Mouse (Mus musculus) Muller cell, postnatal 12 days (primary cell): ENCODE data around the gene Plxna4.
A peak's percentile ranks its signal among the peaks of the same experiment; 100 is the strongest.

Experiments used
- DNase-seq: peaks from one replicate; pipeline ENCODE4 v3.0.0-alpha.2; 2015; ENCODE audit errors: inconsistent ontology term

Plxna4 gene

GRCm38 (mm10) chr6:32251674-32252073, 336.3 kb downstream of the Plxna4 start:
- no peak for DNase-seq

GRCm38 (mm10) chr6:32246036-32246435, 342.0 kb downstream of the Plxna4 start:
- no peak for DNase-seq

- DNase-seq: no peak
These were observed 345.0 kb downstream of the Plxna4 start for GRCm38 (mm10) chr6:32243040-32243439.

- no peak for DNase-seq
These were observed 356.6 kb downstream of the Plxna4 start for GRCm38 (mm10) chr6:32231383-32231782.

GRCm38 (mm10) chr6:32226636-32227035, 361.4 kb downstream of the Plxna4 start:
- DNase-seq: peak; percentile 29

GRCm38 (mm10) chr6:32224007-32224703, 363.8 kb downstream of the Plxna4 start:
- no peak for DNase-seq

- DNase-seq: no peak
These were observed 367.2 kb downstream of the Plxna4 start for GRCm38 (mm10) chr6:32220765-32221164.

GRCm38 (mm10) chr6:32218544-32218943, 369.4 kb downstream of the Plxna4 start:
- DNase-seq: no peak

GRCm38 (mm10) chr6:32212439-32212838, 375.6 kb downstream of the Plxna4 start:
- no peak for DNase-seq

GRCm38 (mm10) chr6:32210139-32210538, 377.9 kb downstream of the Plxna4 start:
- no peak for DNase-seq

GRCm38 (mm10) chr6:32208951-32209350, 379.0 kb downstream of the Plxna4 start:
- DNase-seq: no peak

- DNase-seq: no peak
These were observed 383.7 kb downstream of the Plxna4 start for GRCm38 (mm10) chr6:32204253-32204652.

GRCm38 (mm10) chr6:32203389-32203788, 384.6 kb downstream of the Plxna4 start:
- DNase-seq: no peak

GRCm38 (mm10) chr6:32202664-32203192, 385.3 kb downstream of the Plxna4 start:
- DNase-seq: no peak

GRCm38 (mm10) chr6:32201506-32201905, 386.5 kb downstream of the Plxna4 start:
- DNase-seq: no peak

GRCm38 (mm10) chr6:32199616-32200015, 388.4 kb downstream of the Plxna4 start:
- DNase-seq: no peak

GRCm38 (mm10) chr6:32196913-32197312, 391.1 kb downstream of the Plxna4 start:
- DNase-seq: no peak

GRCm38 (mm10) chr6:32193046-32193445, 394.9 kb downstream of the Plxna4 start:
- DNase-seq: no peak

- DNase-seq: no peak
These were observed 403.5 kb downstream of the Plxna4 start for GRCm38 (mm10) chr6:32184402-32184985.

GRCm38 (mm10) chr6:32183651-32184185, 404.3 kb downstream of the Plxna4 start:
- no peak for DNase-seq

- DNase-seq: peak; percentile 8
These were observed 408.0 kb downstream of the Plxna4 start for GRCm38 (mm10) chr6:32180012-32180358.

- DNase-seq: peak; percentile 29
These were observed 408.5 kb downstream of the Plxna4 start for GRCm38 (mm10) chr6:32179346-32180011.

GRCm38 (mm10) chr6:32177905-32178304, 410.1 kb downstream of the Plxna4 start:
- DNase-seq: no peak
